Mouse (Mus musculus) forebrain, embryonic 12.5 days (tissue): ENCODE results near the gene Tenm4. TPM values are rescaled to one million over a fixed set of nuclear protein-coding genes. Genes with fewer than 3 reads are reported as not detected.

Experiments
- ATAC-seq: fragments of 200-750 bp; cut with Nextera tagmentation; 2 replicates; pipeline ENCODE4 v1.8.0; 2017; ENCODE audit warnings: moderate TSS enrichment; ENCODE audit not compliant: low FRiP score
- H3K27ac ChIP-seq: fragments of 300-500 bp; sonication (generic); 2 replicates; pipeline ENCODE4 v1.5.1; 2016; ENCODE audit warnings: mild to moderate bottlenecking
- H3K27me3 ChIP-seq: fragments of 300-500 bp; sonication (generic); 2 replicates; pipeline ENCODE4 v1.6.1; 2016; ENCODE audit warnings: mild to moderate bottlenecking
- H3K36me3 ChIP-seq: fragments of 300-500 bp; sonication (generic); replicated peaks from 2 replicates; pipeline ENCODE4 v1.6.1; 2016; ENCODE audit warnings: mild to moderate bottlenecking
- H3K4me1 ChIP-seq: fragments of 300-500 bp; sonication (generic); 2 replicates; pipeline ENCODE4 v1.6.1; 2016
- H3K4me2 ChIP-seq: fragments of 300-500 bp; sonication (generic); 2 replicates; pipeline ENCODE4 v1.6.1; 2016; ENCODE audit warnings: mild to moderate bottlenecking, moderate library complexity
- H3K4me3 ChIP-seq: fragments of 300-500 bp; sonication (generic); replicated peaks from 2 replicates; pipeline ENCODE4 v1.5.1; 2016; ENCODE audit warnings: mild to moderate bottlenecking
- H3K9ac ChIP-seq: fragments of 300-500 bp; sonication (generic); 2 replicates; pipeline ENCODE4 v1.6.1; 2016; ENCODE audit warnings: mild to moderate bottlenecking
- H3K9me3 ChIP-seq: fragments of 300-500 bp; sonication (generic); 2 replicates; pipeline ENCODE4 v1.6.1; 2016
- WGBS: fragments of 180-500 bp; shearing (Covaris S2); methylation state at CpG from one replicate; pipeline ENCODE4 v1.1.7; 2016; 5-methylcytosine and 5-hydroxymethylcytosine counted together
- polyA plus RNA-seq: library from polyadenylated mRNA; unstranded; fragments of >200 nt; fragmentation: Nextera tagmentation; extraction: Ambion mirVana; gene quantifications from 2 replicates; pipeline ENCODE4 v1.2.1, GENCODE M21; 2016

Gene Tenm4
- polyA plus RNA-seq, 1 experiment from 2014 or later: 62.3 TPM

DNA sequence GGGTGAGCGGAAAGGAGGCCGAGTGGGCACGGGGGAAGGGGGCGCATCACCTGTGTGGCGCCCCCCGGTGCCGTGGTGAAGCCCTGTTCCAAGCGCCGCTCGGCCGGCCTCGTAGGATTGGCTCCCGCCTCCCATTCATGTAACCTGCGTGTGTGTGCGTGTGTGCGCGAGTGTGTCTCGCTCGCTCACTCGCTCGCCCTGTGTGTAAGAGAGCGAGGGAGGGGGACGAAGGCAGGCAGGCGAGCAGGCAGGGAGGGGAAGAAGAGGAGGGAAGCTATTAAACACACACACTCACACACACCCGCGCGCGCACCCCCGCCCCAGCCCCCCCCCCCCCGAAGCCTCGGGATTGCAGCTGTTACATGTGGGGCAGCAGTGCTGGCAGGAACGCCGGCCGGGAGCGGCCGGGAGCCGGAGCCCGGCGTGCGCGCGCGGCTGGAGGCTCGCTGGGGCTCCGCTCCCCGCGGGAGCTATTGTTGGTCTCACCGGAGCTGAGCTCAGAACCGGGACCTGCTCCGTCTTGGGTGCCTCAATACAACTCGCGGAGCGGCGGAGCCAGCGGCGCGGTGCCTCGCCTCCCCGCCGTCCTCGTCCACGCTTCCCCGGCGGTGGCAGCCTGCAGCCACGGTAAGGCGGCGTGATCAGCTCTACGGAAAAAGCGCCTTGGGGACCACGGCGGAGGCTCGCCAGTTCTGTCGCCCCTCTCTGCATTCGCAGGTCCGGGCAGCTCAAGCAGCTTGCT, 38.9 kb downstream of the Tenm4 start:
- peak overlapping the region; percentile 90 for H3K9ac ChIP-seq
- ATAC-seq: peak; percentile 72
- WGBS: under 1% methylated on average over 72 of the region's 75 CpGs
- H3K27me3 ChIP-seq: peaks cover 25% of the 10 kb centered on the region
- no peaks in the 10 kb centered on the region for H3K36me3 ChIP-seq
- peak overlapping the region; percentile 92 for H3K4me2 ChIP-seq
- H3K4me1 ChIP-seq: peaks cover 47% of the 10 kb centered on the region
- H3K9me3 ChIP-seq: no peaks in the 10 kb centered on the region
- peak overlapping the region; percentile 94 for H3K27ac ChIP-seq
- peak overlapping the region; percentile 75 for H3K4me3 ChIP-seq

DNA sequence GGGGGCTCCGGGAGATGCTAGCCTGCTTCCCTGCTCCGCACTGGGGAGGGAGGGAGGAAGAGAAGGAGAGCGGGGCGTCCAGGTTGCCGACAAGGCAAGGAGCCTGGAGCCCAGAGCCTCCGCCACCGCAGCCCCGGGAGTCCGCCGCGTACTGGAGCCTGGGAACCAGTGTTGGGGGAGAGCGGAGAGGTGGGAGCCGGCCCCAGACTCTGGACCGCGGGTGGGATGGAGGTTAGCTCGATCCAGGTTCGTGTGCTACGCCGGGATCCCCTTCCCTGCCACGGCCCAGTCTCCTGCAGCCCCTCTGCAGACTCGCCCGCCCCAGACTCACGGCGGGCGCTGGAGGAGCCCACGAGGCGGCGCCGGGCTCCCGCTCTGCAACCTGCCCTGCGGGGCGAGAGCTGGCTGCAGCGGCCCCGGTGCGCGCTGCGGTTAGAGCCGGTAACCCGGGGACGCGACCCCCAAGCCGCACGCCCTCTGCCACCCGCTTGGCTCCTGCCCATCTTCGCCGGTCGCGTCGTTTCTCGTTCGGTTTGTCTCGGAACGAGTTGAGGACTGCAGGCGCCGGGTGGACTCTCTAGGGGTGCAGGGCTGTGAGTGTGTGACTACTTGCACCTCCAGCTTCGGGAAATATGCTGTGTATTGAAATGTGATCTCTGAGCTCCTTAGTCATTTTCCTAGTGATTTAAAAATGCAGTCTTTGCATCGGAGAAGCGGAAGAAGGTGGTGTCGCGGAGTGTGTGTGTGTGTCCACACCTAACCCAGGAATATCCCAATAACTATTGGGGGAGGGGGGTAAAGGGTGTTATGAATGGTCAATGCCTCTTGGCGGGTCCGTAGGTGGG, 39.7 kb downstream of the Tenm4 start:
- H3K27me3 ChIP-seq: peaks cover 24% of the 10 kb centered on the region
- WGBS: under 1% methylated on average over 57 of the region's 62 CpGs
- ATAC-seq: peak; percentile 55

DNA sequence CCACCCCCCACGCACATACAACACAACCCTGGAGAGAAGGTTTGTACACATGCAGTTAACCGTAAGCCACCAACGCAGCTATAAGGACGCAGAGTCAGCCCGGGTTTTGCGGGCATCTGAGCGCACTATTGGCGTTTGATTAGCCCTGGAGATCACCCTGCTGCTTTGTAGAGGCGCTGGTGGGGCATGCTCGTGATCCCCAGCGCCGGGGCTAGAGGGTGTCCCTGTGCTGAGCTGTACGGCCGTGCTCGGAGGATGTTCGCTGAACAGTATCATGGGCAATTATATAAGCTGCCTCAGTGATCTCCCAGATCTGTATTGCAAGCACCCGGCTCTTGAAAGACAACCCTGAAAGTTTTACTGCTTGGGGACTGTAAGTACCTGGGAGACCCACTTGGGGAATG, 40.6 kb downstream of the Tenm4 start:
- Histone ChIP-seq H3K9ac (peak overlapping the region; percentile 90), H3K4me1 (peaks cover 42% of the 10 kb centered on the region), H3K27me3 (peaks cover 24% of the 10 kb centered on the region), H3K27ac (peak overlapping the region; percentile 94), H3K4me3 (peak overlapping the region; percentile 75), H3K4me2 (peak overlapping the region; percentile 92), H3K9me3 (no peaks in the 10 kb centered on the region), H3K36me3 (no peaks in the 10 kb centered on the region)
- WGBS: 0% methylated on average over 17 of the region's 17 CpGs
- no peak for ATAC-seq

More for the DNA sequence above, 39.7 kb downstream of the Tenm4 start:
- Histone ChIP-seq H3K27ac (peak overlapping the region; percentile 94), H3K4me3 (peak overlapping the region; percentile 75), H3K9ac (peak overlapping the region; percentile 90), H3K9me3 (no peaks in the 10 kb centered on the region), H3K4me2 (peak overlapping the region; percentile 92), H3K4me1 (peaks cover 42% of the 10 kb centered on the region), H3K36me3 (no peaks in the 10 kb centered on the region)

DNA sequence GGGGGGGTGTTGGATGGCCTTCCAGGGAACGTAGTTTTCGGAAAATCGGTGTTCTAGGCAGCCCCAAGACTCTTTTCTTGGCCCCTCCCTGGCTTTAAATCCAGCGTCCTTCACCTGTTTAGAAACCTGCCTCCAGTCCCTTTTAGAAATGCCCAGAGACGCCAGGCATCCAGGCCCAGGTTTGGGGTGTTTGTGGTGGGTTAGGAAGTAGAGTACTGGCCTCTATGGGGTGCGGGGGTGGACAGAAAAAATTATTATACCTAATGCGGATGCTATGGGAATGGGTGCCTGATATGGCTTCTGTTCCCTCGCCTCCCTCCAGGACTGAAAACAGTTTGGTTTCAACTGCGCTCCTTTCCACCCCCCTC, 41.2 kb downstream of the Tenm4 start:
- H3K4me3 ChIP-seq: peak overlapping the region; percentile 75
- peak overlapping the region; percentile 94 for H3K27ac ChIP-seq
- peaks cover 20% of the 10 kb centered on the region for H3K27me3 ChIP-seq
- H3K9ac ChIP-seq: peak overlapping the region; percentile 90
- H3K36me3 ChIP-seq: no peaks in the 10 kb centered on the region
- peaks cover 42% of the 10 kb centered on the region for H3K4me1 ChIP-seq
- 2% methylated on average over 9 of the region's 9 CpGs for WGBS
- H3K4me2 ChIP-seq: peak overlapping the region; percentile 92
- no peaks in the 10 kb centered on the region for H3K9me3 ChIP-seq
- ATAC-seq: no peak

DNA sequence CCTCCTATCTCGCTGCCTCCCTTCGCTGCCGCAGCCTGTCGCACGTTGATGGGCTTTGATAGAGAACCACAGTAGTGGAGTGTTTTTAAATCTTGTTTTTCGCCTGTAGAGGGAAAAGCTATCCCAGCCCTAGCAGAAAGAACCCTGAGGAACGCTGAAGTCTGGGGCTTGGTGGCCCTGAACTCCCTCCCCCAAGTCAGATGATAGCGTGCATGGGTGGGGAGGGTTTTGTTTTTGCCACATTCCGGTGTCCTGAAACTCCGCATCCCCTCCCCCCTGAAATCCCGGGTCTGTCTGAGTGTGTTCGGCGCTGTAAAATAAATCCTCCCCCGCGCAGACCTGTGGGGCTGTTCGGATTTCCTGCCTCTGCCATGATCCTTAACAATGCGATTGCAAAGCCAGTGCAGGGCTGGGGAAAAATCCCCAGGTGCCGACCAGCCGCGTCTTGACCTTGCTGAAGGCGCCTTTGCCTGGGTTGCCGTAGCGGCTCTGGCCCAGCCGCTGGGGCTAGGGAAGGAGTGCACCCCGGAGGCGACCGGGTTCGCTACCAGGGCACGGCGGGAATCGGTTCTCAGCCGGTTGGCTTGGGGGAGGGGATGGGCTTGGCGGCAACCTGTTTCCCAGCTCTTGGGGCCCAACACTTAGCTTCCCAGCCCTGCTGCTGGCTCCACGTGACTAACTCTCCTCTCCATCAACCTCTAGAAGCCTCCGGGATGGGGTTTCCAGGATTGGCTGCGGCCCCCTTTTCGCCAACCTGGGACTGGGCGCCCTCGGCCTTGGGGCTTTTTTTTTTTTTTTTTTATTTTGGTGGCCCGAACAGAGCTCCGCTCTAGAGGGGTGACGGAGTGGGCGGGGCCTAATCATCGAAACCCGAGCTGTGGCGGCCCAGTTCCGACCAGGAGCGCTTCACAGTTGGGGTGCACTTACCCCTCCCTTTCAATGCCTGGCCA, 41.8 kb downstream of the Tenm4 start:
- Histone ChIP-seq H3K9ac (peak overlapping the region; percentile 90), H3K27me3 (peaks cover 16% of the 10 kb centered on the region), H3K9me3 (no peaks in the 10 kb centered on the region), H3K4me3 (peak overlapping the region; percentile 75), H3K4me1 (peaks cover 42% of the 10 kb centered on the region), H3K4me2 (peak overlapping the region; percentile 92), H3K36me3 (no peaks in the 10 kb centered on the region), H3K27ac (peak overlapping the region; percentile 94)
- WGBS: under 1% methylated on average over 48 of the region's 48 CpGs
- ATAC-seq: peak; percentile 39

DNA sequence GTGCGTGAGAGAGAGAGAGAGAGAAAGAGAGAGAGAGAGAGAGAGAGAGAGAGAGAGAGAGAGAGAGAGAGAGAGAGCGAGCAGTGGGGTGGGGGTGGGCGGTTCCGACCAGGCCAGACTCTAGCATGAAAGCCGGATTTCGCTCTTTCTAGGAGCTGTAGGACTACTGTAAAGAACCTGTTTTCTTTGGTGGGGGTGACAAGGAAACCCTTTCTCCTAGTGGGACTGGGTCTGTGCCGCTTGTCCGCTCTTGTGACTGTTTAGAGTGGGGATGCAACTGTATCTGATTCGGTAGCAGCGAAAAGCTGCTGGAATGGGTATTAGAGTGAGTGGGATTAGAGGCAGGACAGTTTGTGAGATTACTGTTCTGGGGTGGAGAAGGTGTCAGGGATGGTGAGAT, 42.7 kb downstream of the Tenm4 start:
- peaks cover 7% of the 10 kb centered on the region; the same call in 1 of the 2 replicates for H3K27me3 ChIP-seq
- H3K36me3 ChIP-seq: no peaks in the 10 kb centered on the region
- H3K9ac ChIP-seq: peak overlapping the region; percentile 90
- H3K9me3 ChIP-seq: no peaks in the 10 kb centered on the region
- no peak overlapping the region for H3K27ac ChIP-seq
- peak overlapping the region; percentile 75 for H3K4me3 ChIP-seq
- WGBS: 3% methylated on average over 9 of the region's 10 CpGs
- peaks cover 42% of the 10 kb centered on the region for H3K4me1 ChIP-seq
- H3K4me2 ChIP-seq: peak overlapping the region; percentile 92
- no peak for ATAC-seq

DNA sequence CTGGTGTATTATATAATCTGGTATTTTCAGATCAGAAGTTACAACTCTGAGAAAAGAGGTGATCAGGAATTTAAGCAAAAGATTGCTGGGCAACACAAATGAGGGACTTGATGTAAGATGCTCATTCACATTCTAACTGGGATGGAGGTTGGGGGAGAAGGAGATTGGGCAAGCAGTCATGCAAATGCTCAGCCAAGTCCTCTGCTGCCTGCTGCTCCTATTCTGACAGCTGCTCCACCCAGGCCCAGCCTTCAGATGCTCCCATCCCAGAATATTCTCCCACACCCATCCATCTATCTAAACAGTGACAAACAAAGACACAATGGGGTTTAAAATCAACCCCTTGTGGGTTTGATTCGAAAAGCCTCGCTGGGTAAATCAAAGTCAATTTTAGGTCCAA, 43.8 kb downstream of the Tenm4 start:
- WGBS: 49% methylated on average over 2 of the region's 2 CpGs
- H3K4me2 ChIP-seq: no peak overlapping the region
- H3K9ac ChIP-seq: no peak overlapping the region
- H3K27me3 ChIP-seq: no peaks in the 10 kb centered on the region
- no peak for ATAC-seq
- no peaks in the 10 kb centered on the region for H3K36me3 ChIP-seq
- no peak overlapping the region for H3K27ac ChIP-seq
- H3K4me3 ChIP-seq: no peak overlapping the region
- peaks cover 32% of the 10 kb centered on the region for H3K4me1 ChIP-seq
- H3K9me3 ChIP-seq: no peaks in the 10 kb centered on the region

DNA sequence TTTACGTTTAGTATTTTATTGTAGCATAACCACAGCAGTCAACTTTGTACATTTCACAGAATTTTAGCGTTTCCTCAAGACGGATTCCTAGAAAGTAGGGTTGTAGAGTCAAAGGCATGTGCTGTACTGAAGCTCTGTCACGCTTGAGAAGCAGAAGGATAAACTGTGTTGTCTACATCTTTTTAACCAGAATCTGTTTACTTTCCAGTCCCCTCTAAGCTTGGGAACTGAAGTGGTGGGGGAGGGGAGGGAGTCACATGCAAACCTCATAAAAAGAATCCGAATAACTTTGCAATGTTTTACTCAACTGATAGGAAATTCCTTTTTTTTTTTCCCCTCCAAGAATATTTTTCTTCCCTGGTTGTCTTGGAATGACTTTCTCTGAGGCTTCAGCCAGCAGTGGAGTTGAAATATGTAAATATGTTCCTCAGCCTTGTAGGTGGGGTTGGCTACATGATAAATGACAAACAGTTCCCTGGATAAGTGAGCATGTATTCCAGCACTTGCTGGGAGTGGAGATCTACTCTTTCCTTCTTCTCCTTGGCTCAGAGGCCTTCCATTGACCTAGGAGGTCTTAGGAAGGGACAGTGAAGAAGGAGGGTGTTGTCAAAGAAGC, 45.0 kb downstream of the Tenm4 start:
- H3K9me3 ChIP-seq: no peaks in the 10 kb centered on the region
- no peaks in the 10 kb centered on the region for H3K27me3 ChIP-seq
- no peak overlapping the region for H3K27ac ChIP-seq
- WGBS: 84% methylated on average over 5 of the region's 5 CpGs
- no peak overlapping the region for H3K4me2 ChIP-seq
- H3K4me3 ChIP-seq: no peak overlapping the region
- H3K36me3 ChIP-seq: no peaks in the 10 kb centered on the region
- ATAC-seq: no peak
- H3K9ac ChIP-seq: no peak overlapping the region
- H3K4me1 ChIP-seq: peaks cover 32% of the 10 kb centered on the region

DNA sequence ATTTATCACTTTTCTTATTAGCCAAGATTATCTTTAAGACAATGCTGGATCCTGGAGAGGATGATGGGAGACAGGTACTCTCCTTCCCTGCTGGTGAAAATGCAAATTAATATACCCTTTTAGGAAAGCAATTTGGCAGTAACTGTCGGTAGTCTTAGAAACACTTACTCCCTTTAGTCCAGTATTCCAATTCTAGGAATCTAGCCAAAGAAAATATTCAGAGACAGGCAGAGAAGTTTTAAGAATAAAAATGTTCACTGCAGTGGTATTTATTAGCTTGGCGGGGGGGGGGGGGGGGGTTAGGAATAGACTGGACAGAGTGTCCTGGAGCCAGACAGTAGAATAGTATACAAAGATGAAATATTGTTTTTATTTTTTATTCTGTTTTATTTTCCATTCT, 48.3 kb downstream of the Tenm4 start:
- H3K27ac ChIP-seq: no peak overlapping the region
- ATAC-seq: no peak
- WGBS: 83% methylated on average over 2 of the region's 2 CpGs
- H3K9me3 ChIP-seq: no peaks in the 10 kb centered on the region
- no peak overlapping the region for H3K4me2 ChIP-seq
- H3K36me3 ChIP-seq: no peaks in the 10 kb centered on the region
- H3K9ac ChIP-seq: no peak overlapping the region
- peaks cover 7% of the 10 kb centered on the region for H3K4me1 ChIP-seq
- no peak overlapping the region for H3K4me3 ChIP-seq
- H3K27me3 ChIP-seq: no peaks in the 10 kb centered on the region

DNA sequence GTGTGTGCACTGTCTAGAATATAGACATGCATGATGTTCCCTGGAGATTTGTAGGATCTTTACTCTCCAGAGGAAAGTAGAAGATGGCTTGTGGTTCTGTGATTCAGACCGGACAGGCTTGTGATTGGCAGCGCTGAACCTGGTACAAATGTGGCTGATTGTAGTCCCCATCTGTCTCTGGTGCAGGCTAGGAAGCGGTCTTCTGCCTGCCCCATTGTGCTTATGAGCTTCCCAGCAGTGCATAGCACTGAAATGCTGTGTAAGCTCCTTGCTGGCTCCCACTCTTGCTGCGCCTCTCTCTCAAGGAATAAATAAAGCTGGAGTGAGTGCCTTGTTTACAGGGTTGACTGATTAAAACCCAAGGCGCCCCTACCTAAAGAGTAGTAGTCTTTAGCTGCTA, 49.6 kb downstream of the Tenm4 start:
- no peak overlapping the region for H3K27ac ChIP-seq
- no peaks in the 10 kb centered on the region for H3K36me3 ChIP-seq
- no peak overlapping the region for H3K4me2 ChIP-seq
- WGBS: 64% methylated on average over 5 of the region's 5 CpGs
- no peak for ATAC-seq
- H3K9me3 ChIP-seq: no peaks in the 10 kb centered on the region
- H3K27me3 ChIP-seq: no peaks in the 10 kb centered on the region
- no peak overlapping the region for H3K4me3 ChIP-seq
- H3K9ac ChIP-seq: no peak overlapping the region
- 0 out of 2 replicates have a peak, but pooled peaks cover 2% of the 10 kb centered on the region for H3K4me1 ChIP-seq

DNA sequence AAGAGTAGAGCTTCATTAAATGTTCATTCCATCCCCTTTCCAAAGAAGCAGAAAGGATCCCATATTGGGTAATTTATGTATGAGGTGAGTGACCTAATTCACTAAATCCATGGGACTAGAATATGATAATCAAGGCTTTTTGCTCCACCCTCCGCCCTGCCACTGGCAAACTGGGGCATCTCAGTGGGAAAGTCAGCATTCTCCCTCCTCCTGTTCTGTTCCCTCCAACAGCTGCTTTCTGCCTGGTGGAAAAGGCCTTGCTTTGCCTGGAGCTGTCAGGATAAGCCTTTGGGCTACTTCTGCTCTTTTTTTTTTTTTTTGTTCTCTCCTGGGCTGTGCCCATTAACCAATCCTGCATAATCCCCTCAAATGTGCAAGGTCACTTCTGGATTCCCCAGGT, 51.5 kb downstream of the Tenm4 start:
- H3K27ac ChIP-seq: no peak overlapping the region
- WGBS: 91% methylated on average over 1 of the region's 1 CpGs
- H3K27me3 ChIP-seq: no peaks in the 10 kb centered on the region
- ATAC-seq: no peak
- no peak overlapping the region for H3K9ac ChIP-seq
- peaks cover 9% of the 10 kb centered on the region; the same call in 1 of the 2 replicates for H3K4me1 ChIP-seq
- H3K9me3 ChIP-seq: no peaks in the 10 kb centered on the region
- no peaks in the 10 kb centered on the region for H3K36me3 ChIP-seq
- H3K4me3 ChIP-seq: no peak overlapping the region
- H3K4me2 ChIP-seq: no peak overlapping the region
